Mouse (Mus musculus) splenic B cell, adult 2 months (primary cell): ENCODE data around the gene Rgs4.

ENCODE experiments used
- DNase-seq: peaks from one replicate; pipeline ENCODE4 v3.0.0-alpha.2; 2011; ENCODE audit warnings: low read depth, low spot score
- H3K27me3 ChIP-seq: 2 replicates; pipeline ENCODE4 v1.6.1; 2012; ENCODE audit warnings: mild to moderate bottlenecking, low read length, moderate library complexity, mixed read lengths; ENCODE audit not compliant: control insufficient read depth, poor library complexity, insufficient read depth, severe bottlenecking
- H3K36me3 ChIP-seq: 2 replicates; pipeline ENCODE4 v1.6.1; 2012; ENCODE audit warnings: mild to moderate bottlenecking, low read length, moderate library complexity, mixed read lengths; ENCODE audit not compliant: control insufficient read depth, poor library complexity, insufficient read depth, severe bottlenecking

Gene Rgs4

DNA sequence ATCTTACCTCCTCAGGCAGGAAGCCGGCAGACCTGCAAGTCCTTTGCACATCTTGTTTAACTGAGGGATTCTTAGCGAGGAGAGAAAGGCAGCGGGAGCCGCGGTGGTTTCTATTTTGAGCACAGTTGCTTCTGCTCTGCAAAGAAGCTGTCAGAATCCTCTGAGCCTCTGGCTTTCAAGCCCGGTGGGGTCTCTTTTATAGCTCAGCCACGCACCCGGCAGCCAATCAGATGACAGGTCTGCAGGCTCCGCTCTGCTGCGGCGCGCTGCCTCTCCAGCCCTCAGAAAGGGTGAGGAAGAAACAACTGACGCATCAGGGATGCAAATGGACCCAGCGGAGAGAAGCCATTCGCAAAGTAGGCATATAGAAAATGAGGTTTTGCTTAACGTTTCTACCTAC is at the start of gene Rgs4:
TSS of gene Rgs4 (minus strand) at position 170 of the 400 bp plus-strand sequence.
- DNase-seq: no peak
- H3K27me3 ChIP-seq: no peaks in the 10 kb centered on the region
- no peaks in the 10 kb centered on the region for H3K36me3 ChIP-seq

DNA sequence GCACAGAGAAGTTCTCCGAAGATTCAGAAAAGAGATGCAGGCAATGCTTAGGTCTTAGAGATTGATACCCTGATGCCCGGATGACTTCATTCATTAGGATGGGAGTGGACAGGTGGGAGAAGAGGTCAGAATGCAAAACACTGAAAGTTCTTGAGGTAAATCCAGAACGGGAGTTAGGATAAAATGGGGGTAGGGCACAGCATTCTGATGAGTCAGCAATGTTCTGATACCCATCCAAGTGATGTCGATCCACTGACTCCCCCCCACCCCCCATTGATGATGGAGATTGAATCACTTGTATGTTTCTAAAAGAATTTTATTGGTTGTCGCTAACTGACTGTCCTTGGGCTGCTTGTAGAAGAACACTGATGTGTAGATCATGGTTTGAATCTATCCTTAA is 45.0 kb upstream of the Rgs4 start:
- DNase-seq: no peak
- Histone ChIP-seq H3K27me3 (no peaks in the 10 kb centered on the region), H3K36me3 (no peaks in the 10 kb centered on the region)

DNA sequence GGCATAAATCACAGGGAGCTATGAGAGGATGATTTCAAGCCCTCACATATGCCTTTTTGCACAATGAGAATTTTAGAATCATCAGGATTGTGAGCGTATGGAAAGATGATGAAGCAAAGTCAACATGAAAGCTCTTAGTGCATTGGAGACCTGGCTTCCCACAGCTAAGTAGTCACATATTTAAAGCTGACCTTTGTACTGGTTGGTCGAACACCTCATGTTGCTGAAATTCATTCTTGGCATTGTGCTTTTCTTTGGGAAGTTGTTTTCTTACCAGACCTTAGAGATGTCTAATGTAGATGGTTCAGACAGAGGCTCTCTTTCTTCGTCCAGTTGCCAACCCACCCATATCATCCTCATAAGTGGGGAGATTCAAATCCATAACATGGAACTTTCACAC is 38.5 kb upstream of the Rgs4 start:
- no peak for DNase-seq
- Histone ChIP-seq H3K36me3 (no peaks in the 10 kb centered on the region), H3K27me3 (no peaks in the 10 kb centered on the region)

DNA sequence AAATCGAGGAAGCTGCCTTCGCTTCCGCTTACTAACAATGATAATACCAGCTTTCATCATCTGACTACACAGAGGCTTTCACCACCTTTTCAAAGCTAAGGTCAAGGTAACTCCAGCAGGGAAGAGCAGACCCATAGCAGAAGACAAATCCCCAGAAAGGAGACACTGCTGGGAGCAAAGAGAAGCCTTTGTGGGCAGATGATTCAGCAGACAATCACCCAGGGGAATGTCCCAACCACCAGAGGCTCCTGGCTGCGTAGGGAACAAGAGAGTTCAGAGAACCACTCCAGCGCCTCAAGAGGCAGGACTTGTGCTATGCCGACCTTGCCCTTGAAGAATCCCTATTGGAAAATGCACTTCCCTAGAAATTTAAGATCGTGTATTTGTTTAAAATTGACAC is 29.1 kb upstream of the Rgs4 start:
- H3K36me3 ChIP-seq: no peaks in the 10 kb centered on the region
- no peaks in the 10 kb centered on the region for H3K27me3 ChIP-seq
- DNase-seq: no peak

DNA sequence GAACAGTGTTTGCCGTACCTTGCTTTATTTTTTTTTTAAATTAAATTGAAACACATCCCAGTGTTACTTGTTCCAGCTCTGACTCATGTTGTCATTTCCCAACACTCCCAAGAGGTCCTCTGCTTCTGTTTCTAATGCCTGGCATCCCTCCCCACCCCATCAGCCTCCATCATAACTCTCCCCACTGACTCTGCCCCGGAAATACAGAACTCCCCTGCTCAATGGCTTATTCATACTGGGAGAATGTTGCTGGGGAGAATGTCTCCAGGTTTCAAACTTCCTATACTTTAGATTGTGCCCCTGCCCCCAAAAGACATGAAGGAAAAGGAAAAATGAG is 17.1 kb upstream of the Rgs4 start:
- Histone ChIP-seq H3K36me3 (no peaks in the 10 kb centered on the region), H3K27me3 (no peaks in the 10 kb centered on the region)
- no peak for DNase-seq

DNA sequence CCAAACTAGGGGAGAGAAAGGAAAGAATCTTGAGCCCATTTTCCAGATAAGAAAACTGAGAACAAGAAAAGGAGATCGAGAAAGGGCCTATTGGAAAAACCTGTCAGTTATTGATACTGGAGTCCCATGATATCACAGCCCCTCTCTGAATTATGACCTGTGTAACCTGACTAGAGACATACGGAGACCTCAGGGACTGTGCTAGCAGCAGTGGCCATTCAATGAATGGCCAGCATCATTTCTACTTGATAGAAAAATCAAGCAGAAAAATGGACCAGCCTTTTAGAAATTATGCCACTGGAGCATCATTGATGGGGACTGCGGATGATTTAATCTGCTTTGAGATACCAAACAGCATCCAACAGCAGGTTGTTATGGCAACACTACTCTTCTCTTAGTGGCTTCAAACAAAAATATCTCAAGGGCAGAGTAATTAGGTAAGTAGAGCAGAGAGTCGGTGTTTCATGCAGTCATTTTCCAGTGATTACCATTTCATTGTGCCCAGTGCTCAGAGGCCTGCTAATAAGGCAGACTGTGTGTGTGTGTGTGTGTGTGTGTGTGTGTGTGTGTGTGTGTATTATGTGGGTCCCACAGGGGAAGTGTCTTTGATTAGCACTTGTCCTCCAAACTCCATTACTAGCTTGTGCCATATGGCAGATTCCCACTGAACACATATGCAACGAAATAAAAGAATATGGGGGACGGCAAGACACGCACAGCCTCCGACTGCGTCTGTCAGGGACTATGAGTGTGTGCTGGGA is 16.6 kb upstream of the Rgs4 start:
- DNase-seq: no peak
- H3K36me3 ChIP-seq: no peaks in the 10 kb centered on the region
- H3K27me3 ChIP-seq: no peaks in the 10 kb centered on the region

DNA sequence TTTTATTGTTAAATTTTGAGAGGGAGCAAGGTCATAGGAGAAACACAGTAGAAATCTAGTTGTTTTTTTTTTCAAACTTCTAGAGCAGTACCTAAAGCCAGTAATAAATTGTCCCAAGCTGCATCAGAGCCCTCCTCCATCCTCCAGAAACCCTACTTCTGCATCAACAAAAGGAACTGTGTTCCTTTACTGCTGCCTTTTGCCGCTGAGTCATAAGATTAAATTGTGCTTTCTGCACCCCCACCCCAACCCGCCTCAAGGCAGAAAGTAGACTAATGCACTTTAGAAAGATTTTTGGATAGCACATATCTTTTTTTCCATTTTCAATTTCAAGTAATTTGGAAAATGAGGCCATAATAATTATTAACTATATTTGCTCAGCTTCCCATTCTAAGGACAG is 15.1 kb upstream of the Rgs4 start:
- no peaks in the 10 kb centered on the region for H3K36me3 ChIP-seq
- no peaks in the 10 kb centered on the region for H3K27me3 ChIP-seq
- no peak for DNase-seq

DNA sequence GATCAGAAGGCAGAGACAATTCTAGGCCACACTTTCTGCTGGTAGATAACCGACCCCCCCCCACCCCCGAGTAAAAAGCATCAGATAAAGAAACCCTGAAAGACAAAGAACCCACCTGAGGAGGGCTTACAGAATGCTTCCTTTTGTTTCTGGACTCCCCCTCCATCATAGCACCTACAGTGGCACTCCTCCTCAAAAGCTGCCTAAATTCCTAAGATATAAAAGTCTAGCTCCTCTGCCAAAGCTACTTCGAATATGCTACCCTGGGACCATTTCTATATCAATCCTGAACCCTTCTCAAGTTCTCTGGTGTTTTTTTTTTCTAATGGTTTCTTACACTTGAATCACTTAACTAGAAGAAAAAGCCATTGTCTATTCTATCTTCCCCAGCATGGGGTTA is 9.1 kb upstream of the Rgs4 start:
- DNase-seq: no peak
- no peaks in the 10 kb centered on the region for H3K27me3 ChIP-seq
- no peaks in the 10 kb centered on the region for H3K36me3 ChIP-seq

DNA sequence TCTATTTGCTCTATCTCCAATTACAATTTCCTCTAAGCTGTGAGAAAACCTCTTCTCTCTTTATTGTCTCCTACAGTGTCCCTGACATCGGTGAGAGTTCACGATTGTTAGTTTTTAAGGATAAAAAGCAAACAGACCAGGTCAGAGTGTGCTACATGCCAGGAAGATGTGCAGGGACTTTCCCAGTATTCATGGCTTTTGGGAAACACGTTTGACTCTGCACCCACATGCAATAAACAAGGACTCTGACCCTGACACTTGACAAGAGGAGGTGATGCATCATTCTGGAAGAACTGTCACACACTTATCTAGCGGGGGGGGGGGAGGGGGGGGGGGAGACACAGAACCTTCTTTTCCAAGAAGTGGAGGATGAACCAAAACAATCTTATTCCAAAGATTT is 5.0 kb upstream of the Rgs4 start:
- no peaks in the 10 kb centered on the region for H3K27me3 ChIP-seq
- H3K36me3 ChIP-seq: no peaks in the 10 kb centered on the region
- DNase-seq: no peak

DNA sequence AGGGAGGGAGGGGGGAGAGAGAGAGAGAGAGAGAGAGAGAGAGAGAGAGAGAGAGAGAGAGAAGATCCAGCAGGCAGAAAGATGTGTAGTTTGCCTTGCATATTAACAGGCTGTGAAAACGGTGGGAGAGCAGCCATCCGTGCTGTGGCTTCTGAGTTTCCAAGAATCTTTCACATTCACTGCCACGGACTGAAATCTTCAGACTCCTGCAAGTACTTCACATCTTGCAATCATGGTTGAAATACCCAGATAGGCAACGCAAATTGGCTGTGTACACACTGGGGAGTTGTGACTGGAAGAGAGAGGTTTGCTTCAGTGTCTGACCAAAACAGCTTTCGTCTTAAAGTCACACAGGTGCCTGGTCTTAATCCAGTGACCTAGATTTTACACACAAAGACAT is 997 bp upstream of the Rgs4 start:
- no peaks in the 10 kb centered on the region for H3K36me3 ChIP-seq
- no peaks in the 10 kb centered on the region for H3K27me3 ChIP-seq
- DNase-seq: no peak

DNA sequence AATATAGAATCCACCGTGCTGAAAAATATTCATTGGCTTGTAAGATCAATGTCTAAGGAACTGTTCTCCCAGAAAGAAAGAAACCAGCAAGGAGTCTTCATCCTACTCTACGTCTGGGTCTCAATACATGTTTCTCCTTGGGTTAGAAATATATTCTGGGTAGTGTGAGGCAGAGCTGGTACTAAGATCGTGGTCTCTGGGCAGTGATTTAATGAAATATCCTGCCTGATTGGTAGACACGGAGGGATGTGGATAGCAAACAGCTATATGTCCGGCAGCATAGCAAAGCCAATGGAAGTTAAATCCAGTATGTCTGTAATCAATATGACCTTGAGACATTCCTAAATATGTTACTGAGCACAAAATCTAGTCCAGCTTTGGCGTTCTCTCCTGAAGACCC is 460 bp upstream of the Rgs4 start:
- H3K27me3 ChIP-seq: no peaks in the 10 kb centered on the region
- no peaks in the 10 kb centered on the region for H3K36me3 ChIP-seq
- no peak for DNase-seq

DNA sequence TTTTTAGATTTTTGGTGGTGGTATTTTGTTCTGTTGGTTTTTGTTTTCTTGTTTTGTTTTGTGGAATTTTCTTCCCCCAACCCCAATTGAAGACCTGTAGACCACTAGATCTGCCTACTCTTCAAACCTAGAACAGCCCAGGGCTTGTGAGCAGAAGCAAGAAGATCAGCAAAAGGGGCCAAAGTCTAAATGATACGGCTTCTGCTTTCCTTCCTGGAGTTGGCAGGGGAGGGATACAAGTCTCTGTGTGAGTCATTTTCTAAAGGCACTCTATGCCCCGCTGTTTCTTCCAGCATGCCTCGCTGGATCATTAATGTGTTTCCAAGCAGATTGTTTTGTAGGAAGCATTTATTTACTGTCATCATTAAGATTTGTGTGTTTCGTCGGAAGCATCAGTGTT is 6.3 kb downstream of the Rgs4 start:
- H3K27me3 ChIP-seq: no peaks in the 10 kb centered on the region
- H3K36me3 ChIP-seq: no peaks in the 10 kb centered on the region
- no peak for DNase-seq

DNA sequence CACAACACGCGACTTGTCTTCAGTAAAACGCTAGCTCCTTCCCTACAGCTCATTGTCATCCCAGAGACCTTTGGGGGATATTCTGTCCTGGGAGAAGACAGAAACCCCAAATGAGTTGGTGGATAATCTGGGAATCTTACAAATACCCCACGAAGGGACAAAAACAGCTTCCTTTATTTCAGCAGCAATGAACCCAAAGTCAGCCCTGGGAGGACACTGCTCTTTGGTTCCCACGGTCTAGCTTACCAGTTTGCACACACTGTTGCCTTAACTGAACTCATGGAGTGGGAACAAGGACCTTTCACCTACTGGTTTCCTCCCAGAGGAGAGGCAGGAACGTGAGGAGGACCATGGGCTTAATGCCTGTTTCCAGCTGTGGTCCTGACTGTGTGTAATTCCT is 10.2 kb downstream of the Rgs4 start:
- Histone ChIP-seq H3K27me3 (no peaks in the 10 kb centered on the region), H3K36me3 (no peaks in the 10 kb centered on the region)
- DNase-seq: no peak

DNA sequence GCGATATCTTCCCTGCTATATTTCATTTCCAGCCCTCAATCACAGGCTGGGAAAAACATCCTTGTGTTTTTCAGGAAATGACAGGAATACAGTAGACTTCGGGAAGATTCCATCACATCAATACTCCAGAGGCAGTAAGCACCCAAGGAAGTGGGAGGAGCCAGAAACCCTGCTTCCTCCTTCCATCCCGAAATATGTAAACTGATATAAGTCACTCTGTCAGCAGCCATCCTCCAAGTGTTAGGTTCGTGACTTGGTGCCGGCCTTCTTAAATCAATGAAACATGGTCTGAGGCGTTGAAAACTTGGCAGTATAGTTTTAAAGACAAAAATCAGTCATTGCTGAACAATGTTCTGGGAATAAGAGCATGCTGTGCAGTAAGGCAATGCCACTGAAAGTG is 11.3 kb downstream of the Rgs4 start:
- no peaks in the 10 kb centered on the region for H3K27me3 ChIP-seq
- no peak for DNase-seq
- no peaks in the 10 kb centered on the region for H3K36me3 ChIP-seq

DNA sequence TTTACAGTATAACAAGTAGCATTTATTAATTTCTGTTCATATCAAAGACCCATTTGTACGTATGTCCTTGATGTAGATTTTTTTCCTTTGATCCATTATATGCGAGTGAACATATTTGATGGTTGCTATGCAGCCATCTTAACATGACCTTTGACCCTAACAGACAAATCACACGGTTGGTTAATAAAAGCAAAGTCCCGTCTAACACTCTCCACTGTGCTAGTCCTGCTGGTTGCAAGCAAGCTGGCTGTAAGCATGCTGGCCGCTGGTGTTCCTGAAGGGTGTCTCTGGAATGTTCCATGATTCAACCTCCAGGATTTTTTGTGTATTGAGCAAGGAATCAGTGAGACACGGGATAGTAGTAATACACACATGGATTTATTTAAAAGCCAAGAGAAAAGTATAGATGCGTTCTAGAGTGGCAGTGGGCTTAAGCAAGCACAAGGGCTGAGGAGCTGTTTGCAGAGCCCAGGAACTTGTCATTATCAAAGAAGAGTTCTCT is 16.8 kb downstream of the Rgs4 start:
- no peaks in the 10 kb centered on the region for H3K36me3 ChIP-seq
- no peaks in the 10 kb centered on the region for H3K27me3 ChIP-seq
- DNase-seq: no peak

DNA sequence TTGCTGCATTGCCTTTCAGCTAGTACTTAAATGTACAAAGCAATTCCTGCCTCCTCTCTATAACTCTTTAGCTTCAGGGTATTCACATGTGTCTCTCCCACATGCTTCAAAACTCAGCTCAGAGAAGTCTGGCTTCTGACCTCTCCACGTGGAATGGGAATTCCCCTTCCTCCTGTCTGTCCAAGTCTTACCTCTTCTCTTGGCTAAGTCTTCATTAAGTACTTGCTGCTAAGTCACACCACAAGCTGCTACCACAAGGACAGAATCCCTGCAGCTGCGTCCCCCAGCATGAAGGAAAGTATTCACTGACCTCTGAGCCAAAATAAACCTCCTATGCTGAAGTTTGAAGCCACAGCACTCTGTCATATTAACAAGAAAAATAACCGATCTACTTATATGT is 21.1 kb downstream of the Rgs4 start:
- DNase-seq: no peak
- no peaks in the 10 kb centered on the region for H3K36me3 ChIP-seq

More for the DNA sequence above, 21.1 kb downstream of the Rgs4 start:
- no peaks in the 10 kb centered on the region for H3K27me3 ChIP-seq
